Mouse (Mus musculus) E14TG2a.4 (cell line): Measurements from ENCODE around the gene Lemd1.

ENCODE experiments used
- CTCF ChIP-seq: conservative IDR thresholded peaks from 2 replicates; pipeline ENCODE4 v1.5.1; 2014; ENCODE audit warnings: low read length
- NANOG ChIP-seq: IDR thresholded peaks from 2 replicates; pipeline ENCODE4 v1.6.1; 2014; ENCODE audit warnings: borderline replicate concordance, low read length, mixed read lengths

- TF ChIP-seq CTCF (no peak), NANOG (no peak)
Observed at GRCm38 (mm10) chr1:132308674-132309073, 117.4 kb downstream of the Lemd1 start.
